Mouse (Mus musculus) cerebellum, adult 11-12 months (tissue): ENCODE results near the gene Lamtor2.
"Not testable (repeated sequence)": the region's sequence is repeated elsewhere in the genome, so short reads cannot be mapped to it uniquely, and the experiment has no call there.

Source experiments
- DNase-seq: peaks from one replicate; pipeline ENCODE4 v3.0.0; 2022

Gene Lamtor2

GRCm38 (mm10) chr3:88552676-88553524, at the start of gene Lamtor2:
Gene Lamtor2, minus strand, starts transcription at chr3:88553074.
- DNase-seq = peak; percentile 98

GRCm38 (mm10) chr3:88602466-88602865, 49.6 kb upstream of the Lamtor2 start:
- no peak for DNase-seq

GRCm38 (mm10) chr3:88596547-88596946, 43.7 kb upstream of the Lamtor2 start:
- not testable (repeated sequence) for DNase-seq

- DNase-seq = no peak
Observed at GRCm38 (mm10) chr3:88593893-88594580, 41.2 kb upstream of the Lamtor2 start.

- DNase-seq = no peak
Observed at GRCm38 (mm10) chr3:88592942-88593576, 40.2 kb upstream of the Lamtor2 start.

GRCm38 (mm10) chr3:88591950-88592731, 39.3 kb upstream of the Lamtor2 start:
- no peak for DNase-seq

- no peak for DNase-seq
Observed at GRCm38 (mm10) chr3:88591044-88591443, 38.2 kb upstream of the Lamtor2 start.

- DNase-seq = no peak
Observed at GRCm38 (mm10) chr3:88590246-88590645, 37.4 kb upstream of the Lamtor2 start.

GRCm38 (mm10) chr3:88586640-88587039, 33.8 kb upstream of the Lamtor2 start:
- no peak for DNase-seq

GRCm38 (mm10) chr3:88585769-88586168, 32.9 kb upstream of the Lamtor2 start:
- DNase-seq = no peak

GRCm38 (mm10) chr3:88579454-88580117, 26.7 kb upstream of the Lamtor2 start:
- DNase-seq = peak; percentile 80

- no peak for DNase-seq
Observed at GRCm38 (mm10) chr3:88578498-88579424, 25.9 kb upstream of the Lamtor2 start.

GRCm38 (mm10) chr3:88577846-88578245, 25.0 kb upstream of the Lamtor2 start:
- DNase-seq = not testable (repeated sequence)

- DNase-seq = no peak
Observed at GRCm38 (mm10) chr3:88575540-88575939, 22.7 kb upstream of the Lamtor2 start, which contains the start of gene Ssr2. Gene Ssr2, plus strand, starts transcription at chr3:88575876.

- no peak for DNase-seq
Observed at GRCm38 (mm10) chr3:88573810-88574209, 20.9 kb upstream of the Lamtor2 start.

GRCm38 (mm10) chr3:88572835-88573234, 20.0 kb upstream of the Lamtor2 start:
- no peak for DNase-seq

- DNase-seq = no peak
Observed at GRCm38 (mm10) chr3:88571856-88572255, 19.0 kb upstream of the Lamtor2 start.

GRCm38 (mm10) chr3:88570341-88570740, 17.5 kb upstream of the Lamtor2 start:
- no peak for DNase-seq

- no peak for DNase-seq
Observed at GRCm38 (mm10) chr3:88569694-88570093, 16.8 kb upstream of the Lamtor2 start.

- no peak for DNase-seq
Observed at GRCm38 (mm10) chr3:88569093-88569492, 16.2 kb upstream of the Lamtor2 start.

GRCm38 (mm10) chr3:88568615-88569014, 15.7 kb upstream of the Lamtor2 start:
- no peak for DNase-seq
